Mouse (Mus musculus): ENCODE measurements around the gene Cep55.

Gene Cep55

DNA sequence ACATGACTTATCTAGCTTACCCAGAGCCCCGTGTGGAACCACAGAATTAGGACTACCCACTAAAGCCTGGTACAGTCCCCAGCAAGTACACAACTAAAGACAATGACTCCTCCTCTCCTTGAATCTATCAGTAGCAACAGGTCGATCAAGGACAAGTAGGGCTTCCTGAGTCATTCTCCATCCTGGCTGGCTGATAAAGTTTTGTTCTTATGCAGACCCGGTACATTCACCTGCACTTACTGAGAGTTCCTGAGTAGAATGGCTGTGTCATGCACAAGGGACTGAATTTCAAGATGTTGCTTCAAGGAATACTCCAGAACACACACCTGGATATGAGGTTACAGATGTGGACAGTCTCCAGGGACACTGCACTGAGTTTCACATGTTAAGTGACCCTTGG lies 9.6 kb upstream of the Cep55 start:
- no peak for DNase-seq

DNA sequence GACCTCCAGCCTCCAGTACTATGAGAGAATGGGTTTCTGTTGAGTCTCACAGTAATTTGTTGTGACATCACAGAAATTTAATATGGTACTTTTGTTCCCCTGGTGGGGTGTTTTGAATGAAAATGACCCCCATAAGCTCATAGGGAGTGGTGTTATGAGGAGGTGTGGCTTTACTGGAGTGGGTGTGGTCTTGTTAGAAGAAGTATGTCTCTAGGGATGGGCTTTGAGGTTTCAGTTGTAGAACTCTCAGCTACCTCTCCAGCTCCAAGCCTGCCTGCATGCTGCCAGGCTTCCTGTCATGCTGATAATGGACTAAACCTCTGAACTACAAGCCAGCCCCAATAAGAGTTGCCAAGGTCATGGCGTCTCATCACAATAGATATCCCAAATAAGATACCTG lies 5.1 kb upstream of the Cep55 start:
- no peak for DNase-seq

- DNase-seq = no peak
Measured at GRCm38 (mm10) chr19:38053227-38054041, 1.4 kb upstream of the Cep55 start.

DNA sequence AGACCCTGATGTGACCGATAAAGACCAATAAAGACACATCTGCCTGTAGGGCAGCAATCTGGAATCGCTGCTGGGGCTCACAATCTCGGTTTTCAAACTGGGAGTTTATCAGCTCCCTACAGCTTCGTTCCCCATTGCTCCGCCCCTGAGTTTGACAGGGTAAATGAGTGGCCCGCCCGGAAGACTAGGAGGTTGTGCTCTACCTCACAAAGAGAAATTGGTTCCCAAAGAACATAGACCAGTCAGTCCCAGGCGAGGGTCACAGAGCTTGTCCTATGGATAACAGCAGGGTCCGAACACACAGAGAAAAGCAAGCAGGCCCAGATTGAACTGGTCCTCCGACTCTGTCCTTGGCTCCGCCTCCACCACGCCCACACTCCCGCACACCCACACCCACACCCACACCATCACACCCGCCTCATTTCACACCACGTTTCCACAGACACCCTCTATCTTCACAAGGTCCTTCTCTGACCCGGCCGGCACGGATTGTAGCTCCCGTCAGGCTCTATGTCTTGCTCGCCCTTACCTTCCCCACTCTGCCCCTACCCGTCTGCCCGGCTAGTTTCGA lies 577 bp upstream of the Cep55 start:
- peak; percentile 77 to 78 for DNase-seq

DNA sequence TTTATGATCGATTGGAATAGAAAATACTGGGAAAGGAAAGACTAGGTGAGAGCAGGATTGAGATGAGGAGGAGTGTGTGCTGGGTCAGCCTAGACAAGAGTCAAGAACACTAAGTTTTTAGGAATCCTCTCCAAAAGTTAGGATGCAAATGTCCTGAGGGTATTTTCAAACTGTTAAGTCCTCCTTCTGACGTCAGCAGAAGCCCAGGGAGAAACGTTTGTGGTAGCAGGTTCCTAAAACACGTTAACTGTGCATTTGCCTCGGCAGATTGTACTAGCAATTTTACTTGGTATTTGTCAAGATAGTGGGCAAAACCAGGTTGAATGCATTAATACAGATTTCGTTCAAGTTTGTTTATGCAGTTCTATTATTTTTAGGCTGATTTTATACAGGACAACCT lies 987 bp downstream of the Cep55 start:
- DNase-seq = no peak

DNA sequence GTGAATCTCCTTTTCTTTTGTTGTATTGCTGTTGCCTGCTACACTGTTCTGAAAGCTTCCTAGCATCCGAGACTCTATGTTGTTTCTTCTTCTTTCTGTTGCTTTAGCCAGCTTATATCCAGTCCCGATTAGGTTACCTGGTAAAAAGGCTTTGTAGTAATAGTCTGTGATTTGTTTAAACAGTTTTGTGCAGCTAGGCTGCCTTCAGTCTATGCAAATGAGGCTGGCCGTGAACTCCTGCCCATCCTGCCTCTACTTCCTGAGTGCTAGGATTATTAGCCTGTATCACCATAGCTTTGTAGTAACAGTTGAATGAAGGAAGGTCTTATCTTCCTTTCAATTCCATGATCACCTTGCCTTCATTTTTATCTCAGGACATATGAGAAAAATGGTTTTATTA lies 1.5 kb downstream of the Cep55 start:
- no peak for DNase-seq

DNA sequence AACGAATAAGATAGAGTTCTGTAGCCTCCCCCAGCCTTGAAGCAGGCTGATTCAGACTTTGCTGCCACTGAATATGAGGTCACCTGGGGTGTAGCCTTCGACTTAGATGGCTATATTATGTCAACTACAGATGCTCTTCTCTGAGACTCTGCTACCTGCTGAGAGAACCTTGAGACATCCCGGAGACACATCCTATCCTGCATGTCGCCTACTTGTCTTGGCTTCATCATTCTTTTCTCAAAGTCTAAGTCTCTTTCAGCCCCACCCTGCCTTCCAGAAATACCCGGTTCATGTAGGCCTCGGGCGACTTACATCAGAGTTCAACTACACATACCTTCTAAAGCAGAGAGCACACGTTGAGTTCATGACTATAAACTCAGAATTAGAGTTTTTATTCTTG lies 2.1 kb downstream of the Cep55 start:
- no peak for DNase-seq

- DNase-seq = no peak
Measured at GRCm38 (mm10) chr19:38063201-38063600, 8.4 kb downstream of the Cep55 start.

DNA sequence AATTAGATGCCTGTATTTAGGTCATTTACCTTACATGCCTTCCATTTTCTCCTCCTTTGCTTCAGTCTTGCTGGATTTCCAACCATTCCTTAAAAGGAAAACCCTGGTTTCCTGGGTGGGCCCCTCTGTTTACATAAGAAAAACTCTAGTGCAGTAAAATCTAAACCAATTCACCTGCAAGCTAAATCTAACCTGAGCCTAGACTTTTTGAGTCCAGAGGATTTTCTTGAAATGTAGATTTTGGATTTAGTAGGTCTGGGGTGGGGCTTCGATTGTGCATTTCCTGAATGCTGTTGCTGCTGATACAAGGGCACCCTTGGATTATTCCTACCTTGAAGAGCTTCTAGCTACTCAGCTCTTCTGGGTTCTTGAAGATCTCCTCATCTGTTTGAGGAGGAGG lies 9.2 kb downstream of the Cep55 start:
- DNase-seq = no peak

DNA sequence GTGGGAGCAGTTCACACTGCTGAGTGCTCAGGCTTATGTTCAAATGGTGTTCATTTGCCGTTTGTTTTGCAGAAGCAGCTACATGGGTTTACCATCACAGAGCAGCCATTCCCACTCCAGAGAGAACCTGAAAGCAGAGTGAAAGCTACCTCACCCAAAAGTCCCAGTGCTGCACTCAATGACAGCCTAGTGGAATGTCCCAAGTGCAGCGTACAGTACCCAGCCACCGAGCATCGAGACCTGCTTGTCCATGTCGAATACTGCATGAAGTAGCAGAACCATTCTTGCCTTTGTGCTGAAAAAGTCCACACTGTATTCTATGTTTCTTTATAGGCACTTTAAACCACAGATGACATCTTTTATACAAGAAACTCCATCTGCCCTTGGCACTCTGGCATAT lies 18.4 kb downstream of the Cep55 start:
- no peak for DNase-seq

DNA sequence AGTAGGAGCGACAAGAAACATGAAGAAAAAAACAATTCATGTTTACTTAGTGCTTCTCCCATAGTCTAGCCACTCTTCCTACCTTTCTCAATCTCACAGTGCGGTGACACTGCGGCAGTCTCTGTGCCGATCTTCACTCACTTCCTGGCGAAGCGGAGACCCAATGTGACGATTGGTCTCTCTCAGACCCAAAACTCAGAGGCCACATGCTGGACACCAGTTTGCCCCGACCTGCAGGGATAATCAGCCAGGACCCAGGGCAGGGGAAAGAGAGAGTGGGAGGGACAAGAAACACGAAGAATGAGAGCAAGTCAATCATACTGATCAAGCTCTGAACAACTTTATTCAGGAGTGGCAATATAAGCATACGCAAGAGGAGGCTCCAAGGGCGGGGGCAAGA lies 20.2 kb downstream of the Cep55 start:
- DNase-seq = no peak

- no peak for DNase-seq
Measured at GRCm38 (mm10) chr19:38076251-38076650, 21.4 kb downstream of the Cep55 start.

DNA sequence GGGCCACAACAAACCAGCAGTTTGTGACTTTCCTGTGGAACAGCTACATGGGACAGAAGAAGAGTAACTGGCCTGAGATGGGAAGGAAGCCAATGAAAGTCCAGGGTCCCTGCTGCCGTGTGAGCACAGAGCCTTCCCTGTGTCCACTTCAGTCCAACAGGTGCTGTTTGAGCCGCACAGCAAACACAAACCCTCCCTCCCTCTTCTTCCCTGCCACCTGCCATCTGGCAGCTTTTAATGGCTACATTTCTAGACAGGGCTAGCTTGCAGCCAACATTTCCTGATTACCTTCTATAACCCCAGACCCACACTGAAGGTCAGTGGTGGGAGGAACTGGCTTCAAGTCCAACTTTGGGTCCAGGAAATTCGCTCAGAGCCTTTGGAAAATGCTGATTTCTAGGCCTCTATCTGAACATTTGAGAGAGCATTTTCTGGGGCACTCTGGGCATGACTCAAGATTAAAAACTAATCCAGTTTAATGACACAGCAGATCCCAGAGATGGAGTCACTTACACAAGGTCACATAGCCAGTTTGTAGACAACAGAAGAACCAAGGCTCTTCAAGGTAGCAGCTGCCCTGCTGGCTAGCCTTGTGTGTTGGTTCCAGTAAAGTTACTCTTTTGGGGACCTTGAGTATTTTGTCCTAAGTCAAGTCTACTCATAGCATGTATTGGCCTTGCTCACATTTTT lies 23.2 kb downstream of the Cep55 start:
- DNase-seq = no peak

- DNase-seq = no peak
Measured at GRCm38 (mm10) chr19:38081361-38081760, 26.6 kb downstream of the Cep55 start.

- no peak for DNase-seq
Measured at GRCm38 (mm10) chr19:38082931-38083525, 28.2 kb downstream of the Cep55 start.

GRCm38 (mm10) chr19:38085841-38086240 lies 31.0 kb downstream of the Cep55 start:
- no peak for DNase-seq

GRCm38 (mm10) chr19:38086948-38087551 lies 32.2 kb downstream of the Cep55 start:
- peak in 1 of 2 experiments; percentile 22 for DNase-seq

DNA sequence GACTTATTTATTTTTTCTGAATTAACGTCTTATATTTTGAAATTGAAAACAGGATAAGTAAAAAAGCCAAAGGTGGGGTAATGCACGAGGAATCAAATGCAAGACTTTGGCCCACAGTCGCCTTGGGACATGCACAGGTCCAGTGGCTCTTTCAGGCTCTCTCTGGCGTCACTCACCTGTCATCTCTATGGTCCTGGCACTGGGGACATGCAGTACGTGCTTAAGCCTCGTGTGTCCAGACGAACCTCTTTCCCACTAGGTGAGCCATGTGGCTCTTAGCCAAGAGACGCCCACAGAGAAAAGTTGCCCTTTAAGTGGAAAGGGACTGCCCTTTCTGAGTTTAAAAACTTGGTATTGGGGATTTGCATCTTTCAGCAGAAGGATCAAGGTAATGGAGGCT lies 34.5 kb downstream of the Cep55 start:
- DNase-seq = no peak

GRCm38 (mm10) chr19:38091512-38091985 lies 36.7 kb downstream of the Cep55 start:
- no peak for DNase-seq

- DNase-seq = no peak
Measured at GRCm38 (mm10) chr19:38096231-38096630, 41.4 kb downstream of the Cep55 start.

- DNase-seq = no peak
Measured at GRCm38 (mm10) chr19:38096858-38097758, 42.3 kb downstream of the Cep55 start, which contains the start of gene Ffar4. TSS of gene Ffar4 (plus strand) at chr19:38097071.

DNA sequence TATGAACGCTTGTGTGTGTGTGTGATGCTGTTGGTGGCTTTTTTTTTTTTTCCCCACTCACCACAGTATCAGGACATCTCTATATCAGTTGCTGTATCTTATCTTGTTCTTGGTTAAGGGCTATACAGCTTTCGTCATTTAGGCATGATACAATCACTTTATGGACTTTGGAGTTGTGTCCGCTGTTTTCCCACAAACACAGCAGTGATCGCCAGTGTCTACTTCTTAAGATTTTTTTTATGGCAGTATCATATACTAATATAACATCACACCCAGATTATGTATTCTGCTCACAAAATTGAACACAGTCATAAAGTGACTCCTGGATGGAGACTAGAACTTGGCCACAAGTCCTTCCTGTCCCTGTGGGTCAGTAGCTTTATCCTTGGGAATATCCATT lies 53.1 kb downstream of the Cep55 start:
- no peak for DNase-seq

Data from kidney, adult 8-10 months (tissue).